Mouse (Mus musculus): ENCODE data around the gene S1pr4.

The S1pr4 gene

GRCm38 (mm10) chr10:81464405-81465264, 35.3 kb downstream of the S1pr4 start:
- peak in 1 of 2 experiments; percentile 41 for DNase-seq (ENCODE audit: low spot score in 2 of 2)

DNA sequence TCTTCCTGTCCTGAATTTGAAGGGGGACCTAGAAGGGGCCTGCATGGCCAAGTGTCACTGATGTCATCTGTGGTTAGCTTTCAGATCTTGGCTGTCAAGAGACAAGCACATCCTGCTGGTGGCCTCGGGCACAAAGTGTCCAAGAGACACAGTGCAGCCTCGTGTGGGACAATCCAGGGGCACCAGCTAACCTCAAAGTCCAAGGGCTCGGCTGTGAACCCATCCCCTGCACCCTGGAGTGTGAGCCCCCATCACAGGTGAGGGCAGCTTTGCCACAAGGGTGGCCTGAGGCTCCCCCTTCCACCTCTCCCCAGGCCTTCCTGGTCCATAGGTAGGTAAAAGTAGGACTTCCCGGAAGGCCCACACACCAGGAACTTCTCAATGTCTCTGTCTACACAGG, 36.4 kb downstream of the S1pr4 start:
- peak in 1 of 2 experiments; percentile 6 for DNase-seq (ENCODE audit: low spot score in 2 of 2)

DNA sequence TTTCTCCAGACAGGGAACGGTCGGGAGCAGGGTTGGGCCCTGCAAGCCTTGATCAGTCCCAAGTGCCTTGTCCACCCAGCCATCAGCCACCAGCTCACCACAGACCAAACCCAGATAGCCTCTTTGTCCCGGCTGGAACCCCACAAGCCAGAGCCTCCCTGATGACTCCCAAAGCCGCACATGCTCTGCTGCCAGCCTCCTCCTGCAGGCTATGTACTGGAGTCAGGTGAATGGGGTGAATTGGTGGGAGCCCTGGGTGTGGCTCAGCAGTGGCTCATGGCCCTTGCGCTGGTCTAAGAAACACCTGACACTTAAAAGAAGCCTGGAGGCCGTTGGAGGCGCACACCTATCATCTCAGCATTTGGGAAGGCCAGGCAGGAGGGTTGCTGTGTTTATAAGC, 37.0 kb downstream of the S1pr4 start:
- peak in 1 of 2 experiments; percentile 10 for DNase-seq (ENCODE audit: low spot score in 2 of 2)

GRCm38 (mm10) chr10:81462415-81462804, 37.5 kb downstream of the S1pr4 start:
- DNase-seq (ENCODE audit: low spot score in 2 of 2) = peak in 1 of 2 experiments; percentile 15

DNA sequence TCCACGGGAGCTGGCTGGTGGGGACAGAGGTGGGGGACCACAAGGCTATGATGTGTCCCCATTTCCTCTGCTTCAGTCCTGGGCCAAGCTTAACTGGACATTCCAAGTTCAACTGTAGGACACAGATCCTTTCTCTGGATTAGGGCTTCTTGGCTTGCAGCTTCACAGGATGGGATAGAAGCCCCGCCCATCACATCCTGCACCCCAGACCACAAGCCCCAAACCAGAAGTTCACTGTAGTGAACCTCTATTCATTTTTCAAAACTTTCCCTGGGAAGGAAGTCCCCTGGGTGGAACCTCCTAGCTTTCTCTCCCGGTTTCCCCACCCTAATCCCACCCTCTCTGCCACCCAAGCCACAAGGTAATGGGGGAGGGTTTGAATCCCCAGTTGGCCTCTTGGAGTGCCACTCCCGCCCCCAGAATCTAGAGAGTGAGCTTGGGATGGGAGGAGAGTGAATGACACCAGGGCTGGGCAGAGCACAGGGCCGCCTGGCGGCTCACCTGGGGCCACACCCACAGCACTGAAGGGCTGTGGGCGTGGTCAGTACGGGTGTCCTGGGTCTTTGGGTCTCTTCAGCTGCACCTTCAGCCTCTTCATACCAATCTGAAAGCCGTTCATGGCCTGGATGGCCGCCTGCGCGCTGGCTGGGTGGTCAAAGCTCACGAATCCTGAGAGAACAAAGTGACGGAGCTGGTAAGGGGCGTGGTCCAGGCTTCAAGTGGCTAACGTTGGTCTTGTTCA, 38.1 kb downstream of the S1pr4 start:
- peak in 1 of 2 experiments; percentile 5 for DNase-seq (ENCODE audit: low spot score in 2 of 2)

DNA sequence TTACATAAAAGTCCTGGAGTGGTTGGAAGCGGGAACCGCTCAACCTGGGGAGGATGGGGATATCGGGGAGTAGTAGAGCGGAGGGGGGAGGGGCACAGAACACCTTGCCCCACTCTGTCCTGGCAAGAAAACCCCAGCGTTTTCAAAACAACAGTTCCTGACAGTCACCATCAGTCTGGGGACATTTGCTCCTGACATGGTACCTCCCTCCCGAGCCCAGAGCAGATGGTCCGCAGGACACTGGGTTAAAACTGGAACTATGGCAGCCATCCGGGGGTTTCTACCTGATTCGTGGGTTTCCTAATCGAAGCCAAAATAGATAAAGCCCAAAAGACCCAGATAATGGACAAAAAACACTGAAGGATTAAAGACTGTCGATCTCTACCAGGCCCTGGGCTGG, 39.0 kb downstream of the S1pr4 start:
- no peak for DNase-seq (ENCODE audit: low spot score in 2 of 2)

DNA sequence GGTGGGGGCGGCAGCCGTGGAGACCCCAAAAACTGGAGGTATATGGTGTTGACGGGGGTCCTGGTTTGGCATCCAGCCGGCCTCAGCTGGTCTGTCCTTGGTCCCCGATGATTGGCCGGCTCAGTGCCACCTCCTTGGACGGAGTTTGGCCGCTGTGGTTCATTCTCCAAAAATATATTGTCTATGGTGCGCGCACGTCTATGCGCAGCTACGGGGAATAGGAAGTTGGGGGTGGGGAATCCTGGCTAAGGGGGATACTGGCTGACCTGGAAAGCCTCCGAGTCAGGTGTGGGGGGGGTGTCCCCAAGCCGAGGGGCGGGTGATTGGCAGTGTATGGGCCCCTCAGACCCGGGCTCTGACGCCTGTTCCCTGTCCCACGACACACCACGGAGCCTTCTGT, 39.5 kb downstream of the S1pr4 start:
- DNase-seq (ENCODE audit: low spot score in 2 of 2) = peak in 1 of 2 experiments; percentile 10

DNA sequence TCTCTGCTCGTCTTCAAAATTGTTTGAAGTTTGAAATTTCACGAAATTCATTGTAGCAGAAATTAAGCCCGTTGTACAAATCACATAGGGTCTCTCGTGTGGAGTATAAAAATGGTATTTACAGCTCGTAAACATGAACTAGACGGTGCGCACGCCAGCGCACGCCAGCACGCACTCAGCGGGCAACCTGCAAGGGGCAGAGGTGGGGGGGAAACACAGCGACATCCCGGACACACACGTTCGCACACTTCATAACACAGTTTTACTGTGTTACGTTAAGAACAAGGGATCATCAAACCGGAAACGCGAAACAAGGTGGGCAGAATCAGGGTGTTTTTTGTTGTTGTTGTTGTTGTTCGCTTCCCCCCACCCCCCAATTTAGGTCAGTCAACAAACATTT, 40.5 kb downstream of the S1pr4 start:
- peak in 1 of 2 experiments; percentile 4 for DNase-seq (ENCODE audit: low spot score in 2 of 2)

GRCm38 (mm10) chr10:81458267-81458666, 41.7 kb downstream of the S1pr4 start:
- peak in 1 of 2 experiments; percentile 5 for DNase-seq (ENCODE audit: low spot score in 2 of 2)

DNA sequence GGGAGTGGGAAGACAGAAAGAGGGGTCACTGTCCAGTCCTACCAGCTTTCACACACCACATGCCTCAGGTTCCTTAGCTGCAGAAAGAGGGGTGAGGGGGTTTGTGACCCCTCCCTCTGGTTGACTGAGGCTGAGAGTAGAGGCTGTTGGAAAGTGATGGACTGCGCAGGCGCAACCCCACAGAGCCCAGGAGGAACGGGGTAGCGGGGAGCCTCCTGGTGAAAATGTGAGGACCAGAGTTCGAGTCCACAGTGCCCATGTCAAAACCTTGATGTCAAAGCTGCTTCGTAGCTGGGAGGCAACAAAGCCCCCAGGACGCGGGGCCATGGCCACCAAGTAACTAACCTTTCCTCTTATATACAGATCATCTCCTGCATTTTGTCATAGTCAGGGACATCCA, 42.3 kb downstream of the S1pr4 start:
- peak in 1 of 2 experiments; percentile 9 for DNase-seq (ENCODE audit: low spot score in 2 of 2)

GRCm38 (mm10) chr10:81456983-81457563, 42.9 kb downstream of the S1pr4 start:
- DNase-seq (ENCODE audit: low spot score in 2 of 2) = peak in 1 of 2 experiments; percentile 5

- peak in 1 of 2 experiments; percentile 6 for DNase-seq (ENCODE audit: low spot score in 2 of 2)
Measured at GRCm38 (mm10) chr10:81455181-81455895, 44.6 kb downstream of the S1pr4 start, which contains the start of gene Nfic. Gene Nfic (minus strand): TSS chr10:81455635.

- DNase-seq (ENCODE audit: low spot score in 2 of 2) = peak in 1 of 2 experiments; percentile 3
Measured at GRCm38 (mm10) chr10:81454106-81454505, 45.8 kb downstream of the S1pr4 start.

DNA sequence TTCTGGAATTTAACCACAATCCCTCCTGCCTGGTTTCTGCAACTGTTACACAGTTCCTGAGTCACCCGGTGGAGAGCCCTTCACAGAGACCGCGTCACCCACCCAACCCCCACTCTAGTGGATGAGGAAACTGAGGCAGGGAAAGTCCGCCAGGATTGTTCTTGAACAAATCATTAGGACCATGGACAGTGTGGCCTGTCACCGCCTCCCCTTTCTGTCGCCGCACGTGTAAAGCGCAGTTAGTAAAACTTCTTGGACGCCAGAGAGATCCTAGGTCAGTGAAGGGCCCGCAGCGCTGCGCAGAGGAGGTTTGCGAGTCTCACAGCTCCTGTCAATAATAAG, 47.0 kb downstream of the S1pr4 start:
- peak in 1 of 2 experiments; percentile 5 for DNase-seq (ENCODE audit: low spot score in 2 of 2)

GRCm38 (mm10) chr10:81452237-81452946, 47.5 kb downstream of the S1pr4 start:
- DNase-seq (ENCODE audit: low spot score in 2 of 2) = peak in 1 of 2 experiments; percentile 11

GRCm38 (mm10) chr10:81451365-81451745, 48.6 kb downstream of the S1pr4 start:
- no peak for DNase-seq (ENCODE audit: low spot score in 2 of 2)

DNA sequence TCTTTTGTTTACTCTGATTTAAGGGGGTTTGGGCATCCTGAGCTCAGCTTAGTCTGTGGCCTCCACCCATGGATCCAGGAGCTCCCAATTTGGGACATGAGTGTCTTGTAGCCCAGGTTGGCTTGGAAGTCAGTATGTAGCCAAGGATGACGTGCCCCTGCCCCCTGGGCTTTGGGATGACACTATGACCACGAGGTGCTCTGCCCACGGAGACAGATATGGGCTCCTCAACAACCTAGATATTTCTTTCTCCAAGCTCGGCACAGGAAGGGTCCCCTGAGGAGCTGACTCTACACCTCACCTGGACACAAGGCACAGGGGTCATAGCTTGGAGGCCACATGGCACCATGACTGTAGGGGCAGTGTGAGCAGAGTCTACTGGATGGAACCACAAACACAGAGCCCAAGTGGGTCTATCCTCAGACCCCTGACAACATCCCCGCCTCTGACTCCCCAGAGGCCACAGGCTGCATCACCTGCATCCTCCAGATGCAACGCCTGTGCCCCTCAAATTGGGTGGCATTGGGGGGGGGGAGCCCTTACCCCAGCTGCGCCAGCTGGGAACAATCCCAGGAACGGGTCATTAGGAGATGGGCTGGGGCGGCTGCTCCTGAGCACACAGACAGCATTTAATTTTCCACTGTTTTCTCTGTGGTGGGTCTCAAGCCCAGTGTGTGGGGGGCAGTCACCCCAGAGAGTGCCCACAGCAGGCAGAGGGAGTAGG, 49.1 kb downstream of the S1pr4 start:
- peak in 1 of 2 experiments; percentile 6 for DNase-seq (ENCODE audit: low spot score in 2 of 2)

DNA sequence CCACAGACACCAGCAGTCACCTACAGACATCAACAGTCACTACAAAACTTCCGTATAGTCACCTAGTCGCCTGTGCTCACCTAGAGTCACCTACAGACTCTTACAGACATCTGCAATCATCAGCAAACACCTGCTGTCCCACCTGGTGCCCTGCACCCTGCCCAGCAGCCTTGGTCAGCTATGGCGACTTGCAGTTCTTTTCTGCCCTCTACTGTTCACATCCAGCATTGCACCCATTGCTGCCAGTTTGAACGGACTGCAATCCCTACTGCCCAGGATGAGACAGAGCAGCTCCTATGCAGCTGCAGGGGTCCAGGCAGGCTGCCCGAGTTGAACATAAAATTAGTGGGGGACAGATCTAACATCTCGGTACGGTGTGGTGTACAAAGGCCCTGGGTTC, 49.8 kb downstream of the S1pr4 start:
- peak; percentile 40 to 76 for DNase-seq (ENCODE audit: low spot score in 2 of 2)
